Mouse (Mus musculus) frontal cortex, postnatal 25 days (tissue): ENCODE results near the gene Pdx1.

Experiments used
- DNase-seq, 2 experiments: peaks; one replicate each; pipeline ENCODE4 v3.0.0; 2022; ENCODE audit warnings: low spot score in 2 of 2

The Pdx1 gene

DNA sequence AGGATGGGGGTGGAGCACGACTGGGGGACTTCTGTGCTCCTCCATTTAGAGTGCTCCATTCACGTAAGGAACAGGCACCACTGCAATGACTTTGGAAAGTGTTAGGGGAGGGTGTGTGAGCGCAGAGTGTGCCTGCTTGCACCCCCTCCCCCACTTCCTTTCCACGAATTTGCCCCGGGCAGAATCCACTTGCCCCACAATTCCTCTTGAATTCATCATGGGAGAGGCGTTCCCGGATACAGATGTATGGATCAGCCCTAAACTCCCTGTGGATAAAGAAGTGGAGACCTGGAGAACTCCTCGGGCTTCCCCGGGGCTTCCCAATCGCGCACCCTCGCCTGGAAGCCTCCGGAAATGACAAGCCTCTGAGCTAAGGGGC lies 7.8 kb downstream of the Pdx1 start:
- no peak for DNase-seq

DNA sequence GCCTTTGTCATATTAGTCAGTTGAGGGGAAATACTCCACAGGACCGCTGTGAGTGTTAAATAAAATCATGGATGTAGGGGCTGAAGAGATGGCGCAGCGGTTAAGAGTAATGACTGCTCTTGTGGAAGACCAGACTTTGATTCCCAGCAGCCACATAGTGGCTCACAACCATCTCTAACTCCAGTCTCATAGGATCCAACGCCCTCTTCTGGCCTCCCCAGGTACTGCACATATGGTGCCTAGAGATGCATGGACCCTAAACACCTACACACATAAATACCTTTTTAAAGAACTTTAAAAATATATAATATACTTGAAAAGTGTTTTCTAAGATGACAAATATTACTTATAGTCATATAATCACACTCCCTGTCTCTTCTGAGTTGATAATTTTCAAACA lies 14.6 kb downstream of the Pdx1 start:
- DNase-seq = no peak

GRCm38 (mm10) chr5:147291764-147292505 lies 22.2 kb downstream of the Pdx1 start:
- no peak for DNase-seq

- no peak for DNase-seq
Measured at GRCm38 (mm10) chr5:147292506-147293120, 22.9 kb downstream of the Pdx1 start.

GRCm38 (mm10) chr5:147293127-147293910 lies 23.6 kb downstream of the Pdx1 start:
- peak; percentile 35 to 47 for DNase-seq

DNA sequence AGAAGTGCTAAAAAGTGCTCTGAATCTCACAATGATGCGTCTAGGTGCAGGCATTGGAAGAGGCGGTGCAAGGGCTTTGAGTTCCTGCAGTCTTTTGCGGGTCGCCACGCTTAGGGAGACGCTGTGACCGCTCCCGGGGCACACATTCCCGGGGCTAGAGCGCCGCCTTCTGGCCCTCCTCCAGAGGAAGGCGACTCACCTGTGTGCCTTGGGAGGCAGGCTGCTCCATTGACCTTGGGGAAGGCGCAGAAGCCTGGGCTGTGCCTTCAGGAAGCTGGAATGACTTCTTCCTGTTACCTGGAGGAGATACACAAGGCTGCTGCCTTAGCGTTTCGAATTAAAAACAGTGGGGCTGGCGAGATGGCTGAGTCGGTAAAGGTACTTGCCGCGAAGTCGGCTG lies 24.4 kb downstream of the Pdx1 start:
- DNase-seq = no peak

DNA sequence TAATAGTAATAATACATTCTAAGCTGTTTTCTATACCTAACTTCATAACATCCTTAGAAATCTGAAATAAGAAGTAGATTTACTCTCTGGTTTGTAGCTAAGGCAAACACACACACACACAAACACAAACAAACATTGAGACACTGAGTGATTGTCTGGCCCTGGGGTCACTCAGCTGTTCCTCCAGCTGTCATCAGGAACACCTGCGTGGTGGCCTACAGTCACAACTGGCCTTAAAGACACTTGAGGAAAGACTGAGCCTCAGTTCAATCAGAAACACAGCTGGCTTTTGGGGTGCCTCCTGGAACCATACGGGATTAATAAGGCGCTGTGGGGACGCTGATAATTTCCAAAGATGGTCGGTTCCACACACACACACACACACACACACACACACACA lies 27.5 kb downstream of the Pdx1 start:
- no peak for DNase-seq

DNA sequence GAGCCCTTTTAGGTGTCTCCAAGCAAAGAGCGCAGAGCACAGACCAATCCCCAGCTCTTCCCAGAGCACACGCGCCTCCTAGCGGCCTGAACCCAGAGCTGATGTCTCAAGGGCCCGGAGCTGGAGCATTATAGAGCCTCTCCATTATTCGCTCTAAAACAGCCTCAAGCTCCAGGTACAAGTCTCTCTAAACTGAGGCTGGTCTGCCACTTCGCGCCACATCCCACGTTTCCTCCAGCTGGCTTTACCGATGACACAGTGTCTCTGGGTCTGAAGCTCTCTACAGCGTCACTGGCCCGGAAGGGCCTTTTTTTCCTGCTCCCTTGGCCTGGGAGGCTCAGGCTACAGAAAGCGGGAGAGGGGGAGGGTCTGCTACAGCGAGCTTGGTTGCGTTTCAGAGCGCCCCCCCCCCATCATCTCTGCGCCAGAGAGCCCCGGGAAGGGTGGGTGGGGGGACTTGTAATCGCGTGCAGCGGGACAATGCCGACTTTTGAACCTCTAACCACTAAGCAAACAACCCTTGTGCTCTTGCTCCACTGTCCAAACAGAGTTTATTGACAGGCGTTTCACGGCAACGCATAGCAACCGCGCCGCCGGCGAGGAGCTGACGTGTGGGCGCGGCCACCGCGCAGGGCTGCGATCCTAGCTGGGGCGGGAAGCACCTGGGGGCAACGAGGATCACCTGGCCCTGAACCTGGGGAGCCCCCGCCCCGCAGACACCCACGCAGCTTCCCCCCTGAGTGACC lies 29.7 kb downstream of the Pdx1 start:
- no peak for DNase-seq

- no peak for DNase-seq
Measured at GRCm38 (mm10) chr5:147300001-147300363, 30.2 kb downstream of the Pdx1 start.

- DNase-seq = no peak
Measured at GRCm38 (mm10) chr5:147300917-147301780, 31.4 kb downstream of the Pdx1 start.

- no peak for DNase-seq
Measured at GRCm38 (mm10) chr5:147301781-147302070, 32.0 kb downstream of the Pdx1 start.

DNA sequence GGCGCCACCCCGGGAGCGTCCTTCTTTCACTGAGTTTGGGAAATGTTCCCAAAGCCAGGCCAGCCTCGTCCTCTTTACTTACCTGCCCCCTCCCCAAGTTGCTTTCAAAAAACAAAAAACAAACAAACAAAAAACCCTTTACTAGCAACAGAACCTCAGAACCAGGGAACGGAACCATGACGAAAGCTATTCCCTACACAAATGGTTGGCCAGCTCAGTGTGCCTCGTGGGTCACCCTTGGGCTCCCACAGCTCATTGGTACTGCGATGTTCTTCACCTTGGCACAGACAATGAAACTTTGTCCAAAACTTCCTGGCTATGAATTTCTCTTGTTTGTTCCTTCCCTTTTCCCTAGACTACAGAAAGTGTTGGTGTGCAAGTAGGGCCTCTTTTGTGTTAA lies 32.4 kb downstream of the Pdx1 start:
- no peak for DNase-seq

DNA sequence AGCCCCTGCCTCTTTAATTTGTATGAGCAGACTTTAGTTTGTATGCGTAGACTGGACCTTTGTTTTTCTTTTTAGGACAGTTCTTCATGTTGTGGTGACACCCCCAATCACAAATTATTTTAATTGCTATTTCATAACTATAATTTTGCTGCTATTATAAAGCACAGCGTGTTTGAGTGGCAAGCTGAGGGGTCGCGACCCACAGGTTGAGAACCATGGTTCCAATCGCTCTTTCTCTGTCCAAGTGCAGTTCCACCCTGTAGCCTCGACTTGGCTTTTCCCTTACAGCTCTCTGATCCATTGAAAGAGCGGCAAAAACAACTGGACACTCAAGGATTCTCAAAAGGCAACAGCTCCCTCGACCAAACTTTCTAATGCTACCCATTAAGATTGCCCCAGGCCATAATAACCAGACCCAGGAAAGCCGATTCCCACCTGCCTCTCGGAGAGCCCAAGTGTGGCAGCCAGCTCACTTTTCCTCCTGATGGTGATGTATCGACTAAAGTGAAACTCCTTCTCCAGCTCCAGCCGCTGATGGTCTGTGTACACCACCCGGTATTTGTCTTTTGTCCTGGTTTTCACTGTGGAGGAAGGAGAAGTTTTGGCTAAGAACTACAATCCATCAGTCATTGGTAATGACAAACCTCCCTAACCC lies 33.1 kb downstream of the Pdx1 start:
- DNase-seq = no peak

DNA sequence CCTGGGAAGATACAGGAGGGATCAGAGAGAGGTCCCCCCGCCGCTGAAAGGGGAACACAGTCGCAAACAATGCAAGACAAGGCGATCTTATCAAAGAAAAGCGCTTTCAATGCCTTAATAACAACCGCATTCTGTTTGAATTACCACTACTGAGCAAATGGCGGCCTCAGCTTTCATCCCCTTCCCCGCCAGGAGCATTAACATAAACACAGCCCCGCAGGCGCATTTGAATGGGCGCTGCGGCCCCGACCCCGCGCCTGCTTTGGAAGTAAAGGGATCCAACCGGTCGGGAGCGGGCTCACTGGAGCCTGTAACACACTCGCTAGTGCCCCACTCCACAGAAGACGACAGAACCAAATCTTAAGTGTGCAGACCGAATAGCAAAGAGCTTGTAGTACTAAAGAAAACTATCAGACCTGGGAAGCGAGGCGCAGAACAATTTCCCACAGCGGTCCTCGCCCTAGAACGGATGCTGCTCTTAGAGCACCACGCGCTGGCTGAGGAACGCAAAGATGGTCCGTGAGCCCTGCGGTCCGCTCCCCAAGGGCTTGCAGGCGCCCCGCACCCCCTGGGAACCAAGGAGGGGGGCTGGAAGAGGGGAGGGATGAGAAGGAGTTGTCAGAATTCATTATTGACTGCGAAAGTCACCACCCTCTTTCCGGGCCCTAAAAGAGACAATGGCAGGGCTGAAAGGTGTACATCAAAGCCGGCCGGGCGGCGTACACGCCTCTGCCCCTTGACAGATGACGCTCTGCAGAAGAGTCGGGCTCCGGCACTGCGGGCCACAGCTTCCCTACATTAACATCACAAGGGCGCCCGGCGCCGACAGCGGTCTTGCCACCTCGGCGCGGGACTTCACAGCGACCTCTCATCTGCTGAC lies 34.8 kb downstream of the Pdx1 start:
- no peak for DNase-seq

- DNase-seq = no peak
Measured at GRCm38 (mm10) chr5:147305166-147305565, 35.4 kb downstream of the Pdx1 start.

DNA sequence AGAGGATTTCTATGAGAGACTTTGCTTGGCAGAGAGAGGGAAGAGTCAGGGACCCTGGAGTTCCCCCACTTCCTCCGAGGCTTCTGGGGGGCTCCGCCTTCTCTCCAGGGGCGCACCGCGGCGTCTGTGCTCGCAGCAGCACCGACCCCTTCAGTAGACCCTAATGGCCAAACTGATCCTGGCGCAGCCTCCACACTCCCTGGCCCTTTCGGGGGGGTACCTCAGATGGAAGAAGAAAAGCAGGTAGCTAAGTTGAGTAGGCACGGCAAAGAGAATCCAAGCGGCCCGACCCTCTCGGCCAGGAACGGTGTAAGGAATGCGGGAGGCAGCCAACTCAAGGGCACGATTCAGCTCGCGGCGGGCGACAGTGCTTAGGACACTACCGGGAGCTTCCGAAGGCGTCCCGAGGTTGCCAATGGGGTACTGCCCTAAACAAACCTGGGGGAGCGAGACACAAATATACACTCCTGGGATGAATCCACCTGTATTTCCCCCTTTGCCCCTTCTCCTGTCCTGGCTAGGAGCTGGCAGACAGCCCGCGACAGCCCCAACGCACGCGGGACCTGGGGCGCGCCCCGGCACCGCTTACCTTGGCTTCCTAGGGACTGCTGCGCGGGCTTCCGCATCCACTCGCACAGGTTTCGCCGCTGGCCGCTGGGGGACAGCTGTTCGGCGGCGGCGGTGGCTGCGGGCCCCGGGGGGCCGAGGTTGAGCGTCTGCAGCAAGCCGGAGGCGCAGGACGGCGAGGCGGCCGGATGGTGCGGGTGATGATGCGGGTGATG lies 36.3 kb downstream of the Pdx1 start:
- DNase-seq = no peak

GRCm38 (mm10) chr5:147306638-147307397 lies 37.1 kb downstream of the Pdx1 start, which contains the start of gene Cdx2:
Cdx2 (minus strand) TSS chr5:147307270.
- no peak for DNase-seq

- DNase-seq = no peak
Measured at GRCm38 (mm10) chr5:147307398-147307785, 37.6 kb downstream of the Pdx1 start.
